Mouse (Mus musculus): Measurements from ENCODE around the gene Bcl2l1.
A peak's percentile ranks its signal among the peaks of the same experiment; 100 is the strongest.

Bcl2l1 gene

DNA sequence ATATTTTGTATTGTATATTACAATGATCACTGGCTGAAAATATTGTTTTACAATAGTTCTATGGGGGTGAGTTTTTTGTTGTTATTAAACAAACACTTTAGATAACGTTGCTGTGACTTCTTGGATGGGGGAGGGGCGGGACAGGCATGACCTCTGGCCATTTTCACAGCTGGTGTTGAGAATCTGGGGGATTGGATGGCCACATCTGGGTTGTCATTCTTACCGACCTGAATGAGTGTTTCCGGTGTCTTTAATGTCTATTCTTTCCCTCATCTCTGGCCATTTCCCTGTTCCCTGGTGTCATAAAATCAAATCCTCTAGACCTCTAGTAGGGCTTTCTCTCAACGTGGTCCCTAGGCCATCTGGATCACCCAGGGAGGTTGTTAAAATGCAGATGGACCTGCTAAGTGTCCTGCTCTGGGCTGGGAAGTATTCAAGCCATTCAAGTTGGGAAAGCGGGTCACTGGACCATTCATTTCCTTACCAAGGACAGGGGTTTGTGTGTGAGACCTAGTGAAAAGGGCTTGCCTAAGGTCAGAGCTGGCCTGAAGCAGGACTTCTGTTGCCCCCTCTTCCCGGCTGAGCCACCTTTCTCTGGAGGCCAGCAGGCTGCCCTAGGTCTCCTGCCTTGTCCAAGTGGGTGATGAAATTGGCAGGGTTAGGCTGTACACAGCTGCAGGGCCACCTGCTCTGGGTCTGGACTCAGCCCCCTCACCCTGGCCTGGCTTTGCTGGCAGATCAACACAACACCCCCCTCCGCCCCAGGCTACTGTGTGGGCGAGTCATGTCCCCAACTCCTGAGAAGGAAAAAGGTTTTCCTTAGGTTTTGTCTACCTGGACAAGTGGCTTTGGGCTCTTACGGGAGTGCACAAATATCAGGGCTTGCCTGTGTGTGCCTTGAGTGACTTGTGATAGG, 94.0 kb downstream of the Bcl2l1 start:
- peak; percentile 26 for DNase-seq (ENCODE audit: low read depth)

DNA sequence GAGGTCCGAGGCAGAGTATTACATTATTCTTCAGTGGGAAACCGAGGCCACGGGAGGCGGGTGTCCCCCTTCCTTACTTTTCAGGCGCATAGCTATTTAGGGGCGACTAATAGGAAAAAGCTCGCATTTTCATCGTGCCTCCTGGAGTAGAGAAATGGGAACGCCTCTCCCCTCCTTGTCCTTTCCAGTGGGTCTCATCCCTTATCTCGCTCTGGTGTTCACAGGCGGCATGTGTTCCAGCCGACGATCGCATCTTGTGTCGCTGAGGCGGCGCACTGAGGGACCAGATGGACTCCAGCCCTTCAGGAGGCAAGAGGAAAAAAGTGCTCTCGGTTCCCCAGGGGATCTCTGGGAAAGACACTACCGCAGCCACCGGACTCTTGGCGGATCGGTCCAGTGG, 94.8 kb downstream of the Bcl2l1 start:
- peak; percentile 42 for DNase-seq (ENCODE audit: low read depth)

- peak; percentile 94 for DNase-seq (ENCODE audit: low read depth)
Measured at GRCm38 (mm10) chr2:152736090-152736601, 95.4 kb downstream of the Bcl2l1 start, which contains the start of gene Id1. TSS of gene Id1 (plus strand) at chr2:152736251.

- DNase-seq (ENCODE audit: low read depth): peak; percentile 94
Measured at GRCm38 (mm10) chr2:152734984-152735383, 96.5 kb downstream of the Bcl2l1 start.

GRCm38 (mm10) chr2:152734501-152734900, 97.0 kb downstream of the Bcl2l1 start:
- no peak for DNase-seq (ENCODE audit: low read depth)

DNA sequence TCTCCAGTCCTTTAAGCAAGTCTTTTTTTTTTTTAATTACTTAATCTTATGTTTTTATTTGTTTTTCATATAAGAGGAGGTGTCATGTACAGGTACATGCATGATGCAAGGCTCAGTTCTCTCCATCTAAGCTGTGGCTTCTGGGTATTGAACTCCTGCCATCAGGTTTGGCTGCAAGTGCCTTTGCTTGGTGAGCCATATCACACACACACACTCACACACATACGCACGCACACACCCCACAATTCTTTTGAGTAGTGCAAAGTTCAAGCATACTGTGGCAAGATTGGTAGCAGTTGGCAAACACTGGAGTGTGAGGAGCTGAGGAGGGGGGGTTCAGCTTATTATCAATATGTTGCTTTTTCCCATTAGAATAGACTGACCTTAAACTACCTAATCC, 98.3 kb downstream of the Bcl2l1 start:
- peak; percentile 23 for DNase-seq (ENCODE audit: low read depth)
